Mouse (Mus musculus) gastrocnemius, adult 2 months (tissue): Measurements from ENCODE around the gene Mael. TPM values are rescaled to one million over a fixed set of nuclear protein-coding genes. Genes with fewer than 3 reads are reported as not detected.

Source experiments
- DNase-seq: peaks from one replicate; pipeline ENCODE4 v3.0.0; 2022
- H3K27ac ChIP-seq: fragments of 200-600 bp; 2 replicates; pipeline ENCODE4 v1.8.1; 2022; ENCODE audit warnings: mild to moderate bottlenecking
- H3K4me3 ChIP-seq: fragments of 200-600 bp; 2 replicates; pipeline ENCODE4 v1.8.1; 2022; ENCODE audit warnings: mild to moderate bottlenecking, moderate library complexity
- CTCF ChIP-seq: fragments of 200-600 bp; IDR thresholded peaks from 2 replicates; pipeline ENCODE4 v1.8.1; 2022; ENCODE audit warnings: antibody characterized with exemption, mild to moderate bottlenecking, moderate library complexity
- intact Hi-C: fragments of 180-260 bp; cut with DNase I; formaldehyde crosslinking; loops from one replicate; pipeline ENCODE4 v1.15.1; 2025
- total RNA-seq, 2 experiments: library from RNA; stranded (reverse); gene quantifications; 2 replicates each; pipeline ENCODE4 v1.2.3; 2021

The Mael gene
- total RNA-seq, 2 experiments from 2014 or later = not detected

- DNase-seq = no peak
- intact Hi-C loops = no loop called here
- no peak overlapping the region for H3K4me3 ChIP-seq
- H3K27ac ChIP-seq = no peak overlapping the region
- no peak for TF ChIP-seq CTCF
Measured at GRCm38 (mm10) chr1:166158664-166159063, 79.9 kb downstream of the Mael start.

GRCm38 (mm10) chr1:166157712-166158111 is 80.8 kb downstream of the Mael start:
- intact Hi-C loops = no loop called here
- no peak for DNase-seq
- no peak overlapping the region for H3K27ac ChIP-seq
- TF ChIP-seq CTCF = no peak
- H3K4me3 ChIP-seq = no peak overlapping the region

- intact Hi-C loops = loop anchor here (2.0 kb wide), 2 partner anchors 150 to 380 kb away; no protein-coding TSS in a partner anchor
- Histone ChIP-seq H3K4me3 (no peak overlapping the region), H3K27ac (no peak overlapping the region)
- no peak for TF ChIP-seq CTCF
- no peak for DNase-seq
Measured at GRCm38 (mm10) chr1:166155113-166155494, 83.4 kb downstream of the Mael start.

GRCm38 (mm10) chr1:166154162-166155112 is 84.1 kb downstream of the Mael start:
- Histone ChIP-seq H3K4me3 (peak overlapping the region; percentile 26), H3K27ac (no peak overlapping the region)
- peak; percentile 70 for DNase-seq
- intact Hi-C loops = loop anchor here (1.0 to 2.0 kb wide), 3 partner anchors 150 to 380 kb away; no protein-coding TSS in a partner anchor
- peak; percentile 98 for TF ChIP-seq CTCF

GRCm38 (mm10) chr1:166153351-166154120 is 85.0 kb downstream of the Mael start:
- peak; percentile 99 for TF ChIP-seq CTCF
- intact Hi-C loops = loop anchor here (1.0 to 2.0 kb wide), 3 partner anchors 149 to 379 kb away; no protein-coding TSS in a partner anchor
- Histone ChIP-seq H3K27ac (no peak overlapping the region), H3K4me3 (peak overlapping the region; percentile 26; the same call in 1 of the 2 replicates)
- DNase-seq = peak; percentile 88

GRCm38 (mm10) chr1:166152034-166152433 is 86.5 kb downstream of the Mael start:
- intact Hi-C loops = loop anchor here (1.0 kb wide), 1 partner anchor 48 kb away; no protein-coding TSS in a partner anchor
- no peak for TF ChIP-seq CTCF
- no peak for DNase-seq
- Histone ChIP-seq H3K4me3 (no peak overlapping the region), H3K27ac (no peak overlapping the region)

GRCm38 (mm10) chr1:166151341-166151740 is 87.2 kb downstream of the Mael start:
- TF ChIP-seq CTCF = no peak
- no peak for DNase-seq
- Histone ChIP-seq H3K4me3 (no peak overlapping the region), H3K27ac (no peak overlapping the region)
- intact Hi-C loops = no loop called here

Other genes starting within 250 kb of the Mael start
- gene Pou2f1, start 236.1 kb downstream of the Mael start, total RNA-seq = 1 to 10 TPM; 6.6 to 8.6 TPM
- gene Dusp27, start 110.8 kb downstream of the Mael start, total RNA-seq = 10 to 100 TPM; 68.9 to 69.3 TPM
- gene Gpa33, start 108.5 kb downstream of the Mael start, total RNA-seq = not detected
- gene Ildr2, start 15.4 kb upstream of the Mael start, total RNA-seq = 1 to 10 TPM; 1.3 to 2.5 TPM
- 1 to 10 TPM; 5.1 to 6.1 TPM for gene Tada1, start 140.3 kb upstream of the Mael start, total RNA-seq
- 10 to 100 TPM; 12.2 to 12.7 TPM for gene Pogk, start 171.1 kb upstream of the Mael start, total RNA-seq